Mouse (Mus musculus) CH12.LX (cell line): ENCODE measurements around the gene Muc4. TPM values are rescaled to one million over a fixed set of nuclear protein-coding genes. Genes with fewer than 3 reads are reported as not detected.
A peak's percentile ranks its signal among the peaks of the same experiment; 100 is the strongest.

Experiments used
- DNase-seq: peaks from one replicate; pipeline ENCODE4 v3.0.0-alpha.2; 2013; ENCODE audit errors: extremely low read depth
- H3K27ac ChIP-seq: 2 replicates; pipeline ENCODE4 v1.5.1; 2012; ENCODE audit warnings: low read depth, mild to moderate bottlenecking, control low read depth, moderate library complexity; ENCODE audit not compliant: insufficient read depth
- H3K27me3 ChIP-seq: replicated peaks from 2 replicates; pipeline ENCODE3; 2012; ENCODE audit warnings: inconsistent platforms
- H3K36me3 ChIP-seq, 2 experiments: replicated peaks in 1 of 2; 2 replicates each; pipeline versions ENCODE3 to v1.6.1; 2012; ENCODE audit warnings: inconsistent platforms in 1 of 2, low read length in 1 of 2, mild to moderate bottlenecking in 1 of 2, mixed read lengths in 1 of 2, moderate library complexity in 1 of 2; ENCODE audit not compliant: control insufficient read depth in 1 of 2, insufficient read depth in 1 of 2
- H3K4me1 ChIP-seq, 2 experiments: 2 replicates each; pipeline ENCODE4 v1.6.1; 2012; ENCODE audit warnings: inconsistent platforms in 1 of 2, moderate library complexity in 1 of 2; ENCODE audit not compliant: insufficient read depth in 2 of 2, control insufficient read depth in 1 of 2
- H3K4me2 ChIP-seq: 2 replicates; pipeline ENCODE4 v1.6.1; 2012; ENCODE audit warnings: low read depth, mild to moderate bottlenecking, control low read depth; ENCODE audit not compliant: poor library complexity, insufficient read depth, severe bottlenecking
- H3K4me3 ChIP-seq, 3 experiments: fragments of 150-350 bp in 1 of 3; sonication (generic) in 1 of 3; replicated peaks in 1 of 3; 2 replicates each; pipeline versions ENCODE3 to v1.5.1; 2011 to 2012; ENCODE audit warnings: low read depth in 2 of 3, low read length in 2 of 3, mild to moderate bottlenecking in 2 of 3, moderate library complexity in 2 of 3, control low read depth in 1 of 3, improper control_type of control experiment in 1 of 3, inconsistent platforms in 1 of 3, mixed read lengths in 1 of 3; ENCODE audit not compliant: poor library complexity in 1 of 3
- H3K79me2 ChIP-seq: replicated peaks from 2 replicates; pipeline ENCODE4 v1.6.1; 2012; ENCODE audit warnings: mild to moderate bottlenecking, moderate library complexity; ENCODE audit not compliant: control insufficient read depth, poor library complexity, insufficient read depth, severe bottlenecking; ENCODE audit errors: extremely low read depth
- H3K9ac ChIP-seq: 2 replicates; pipeline ENCODE4 v1.6.1; 2012; ENCODE audit warnings: low read depth, mild to moderate bottlenecking, control low read depth, moderate library complexity; ENCODE audit not compliant: insufficient read depth
- H3K9me3 ChIP-seq: replicated peaks from 2 replicates; pipeline ENCODE3; 2012; ENCODE audit warnings: low read length, inconsistent platforms, mixed read lengths
- CHD1 ChIP-seq: IDR thresholded peaks from 2 replicates; pipeline ENCODE4 v1.6.1; 2012; ENCODE audit warnings: low read depth, low read length, improper control_type of control experiment, inconsistent platforms
- CTCF ChIP-seq, 2 experiments: IDR thresholded peaks in 1 of 2; conservative IDR thresholded peaks in 1 of 2; 2 replicates each; pipeline ENCODE4 v1.5.1; 2011 to 2012; ENCODE audit warnings: low read depth in 2 of 2, low read length in 2 of 2, improper control_type of control experiment in 1 of 2, inconsistent platforms in 1 of 2, mild to moderate bottlenecking in 1 of 2, moderate library complexity in 1 of 2
- E2F4 ChIP-seq: IDR thresholded peaks from 2 replicates; pipeline ENCODE4 v1.6.1; 2011; ENCODE audit warnings: low read depth, low read length, improper control_type of control experiment; ENCODE audit not compliant: insufficient replicate concordance
- ELF1 ChIP-seq: IDR thresholded peaks from 2 replicates; pipeline ENCODE4 v1.6.1; 2014; ENCODE audit warnings: low read depth, mild to moderate bottlenecking, inconsistent platforms, low read length, improper control_type of control experiment
- EP300 ChIP-seq: IDR thresholded peaks from 2 replicates; pipeline ENCODE4 v1.6.1; 2011; ENCODE audit warnings: low read length, improper control_type of control experiment
- GABPA ChIP-seq: IDR thresholded peaks from 2 replicates; pipeline ENCODE4 v1.6.1; 2012; ENCODE audit warnings: low read depth, low read length, improper control_type of control experiment, inconsistent platforms; ENCODE audit not compliant: insufficient replicate concordance
- JUND ChIP-seq: conservative IDR thresholded peaks from 2 replicates; pipeline ENCODE4 v1.6.1; 2011; ENCODE audit warnings: low read depth, low read length, improper control_type of control experiment
- MAX ChIP-seq: IDR thresholded peaks from 2 replicates; pipeline ENCODE4 v1.6.1; 2011; ENCODE audit warnings: low read length, improper control_type of control experiment
- MAZ ChIP-seq: IDR thresholded peaks from 2 replicates; pipeline ENCODE4 v1.6.1; 2012; ENCODE audit warnings: low read depth, mild to moderate bottlenecking, inconsistent platforms, low read length, improper control_type of control experiment, moderate library complexity
- MXI1 ChIP-seq: IDR thresholded peaks from 2 replicates; pipeline ENCODE4 v1.6.1; 2011; ENCODE audit warnings: mild to moderate bottlenecking, low read depth, low read length, improper control_type of control experiment
- NELFE ChIP-seq: IDR thresholded peaks from 2 replicates; pipeline ENCODE4 v1.6.1; 2011; ENCODE audit warnings: low read depth, low read length, improper control_type of control experiment
- PAX5 ChIP-seq: IDR thresholded peaks from 2 replicates; pipeline ENCODE4 v1.6.1; 2012; ENCODE audit warnings: low read length, inconsistent platforms, mixed read lengths
- RAD21 ChIP-seq: IDR thresholded peaks from 2 replicates; pipeline ENCODE4 v1.6.1; 2011; ENCODE audit warnings: low read depth, mild to moderate bottlenecking, low read length, improper control_type of control experiment, moderate library complexity
- SMC3 ChIP-seq: IDR thresholded peaks from 2 replicates; pipeline ENCODE4 v1.6.1; 2011; ENCODE audit warnings: low read depth, low read length, improper control_type of control experiment
- TBP ChIP-seq: conservative IDR thresholded peaks from 2 replicates; pipeline ENCODE4 v1.6.1; 2011; ENCODE audit warnings: low read depth, low read length, improper control_type of control experiment
- TCF12 ChIP-seq: IDR thresholded peaks from 2 replicates; pipeline ENCODE4 v1.6.1; 2014; ENCODE audit warnings: low read depth, mild to moderate bottlenecking, inconsistent platforms, low read length, improper control_type of control experiment
- UBTF ChIP-seq: IDR thresholded peaks from 2 replicates; pipeline ENCODE4 v1.6.1; 2012; ENCODE audit warnings: low read depth, mild to moderate bottlenecking, inconsistent platforms, low read length, improper control_type of control experiment, moderate library complexity
- ZNF384 ChIP-seq: IDR thresholded peaks from 2 replicates; pipeline ENCODE4 v1.6.1; 2012; ENCODE audit warnings: low read depth, low read length, improper control_type of control experiment, inconsistent platforms
- dilution Hi-C: fragments of 300-500 bp; cut with MboI; formaldehyde crosslinking; loops from 2 replicates; pipeline ENCODE4 v1.14.3; 2020; ENCODE audit warnings: low sequenced_read_pairs; ENCODE audit not compliant: extremely low pct_unique_long_range_greater_than_20kb, extremely low pct_ligation_motif_present
- in situ Hi-C: fragments of 300-500 bp; cut with MboI; formaldehyde crosslinking; loops from 3 replicates; pipeline ENCODE4 v1.14.3; 2019; ENCODE audit warnings: low sequenced_read_pairs, low pct_ligation_motif_present, low pct_unique_long_range_greater_than_20kb, mixed read lengths
- polyA plus RNA-seq: library from polyadenylated mRNA; unstranded; fragments of >175 nt; gene quantifications from 2 replicates; pipeline ENCODE4 v1.2.1, GENCODE M21; 2012; ENCODE audit warnings: low read depth; ENCODE audit not compliant: insufficient read length
- total RNA-seq, 2 experiments: library from RNA; depleted of rRNA; stranded (reverse); fragments of 300-350 nt in 1 of 2; fragments of >200 nt in 1 of 2; gene quantifications; 2 replicates each; pipeline ENCODE4 v1.2.3; 2012 to 2014

Muc4 gene
- total and polyA plus RNA-seq, 3 experiments, result 0.09 to 0.51 (median 0.34) TPM

- H3K4me1 ChIP-seq, result peaks cover 8 to 19% of the 10 kb centered on the region in 2 experiments
- no peaks in the 10 kb centered on the region for H3K36me3 ChIP-seq
- no peaks in the 10 kb centered on the region for H3K27me3 ChIP-seq
- dilution Hi-C loops, result no loop called here
- no peak overlapping the region for H3K9ac ChIP-seq
- no peaks in the 10 kb centered on the region for H3K79me2 ChIP-seq
- peaks cover 2% of the 10 kb centered on the region for H3K9me3 ChIP-seq
- peak; percentile 32; the same call in 1 of the 2 replicates for TF ChIP-seq ZNF384
- no peak for TF ChIP-seq MAZ
- TF ChIP-seq JUND, result no peak
- TF ChIP-seq, all 38 proteins: peak for 1
- in situ Hi-C loops, result no loop called here
- no peak overlapping the region; the same call in 1 of the 2 replicates for H3K4me2 ChIP-seq
- no peak overlapping the region for H3K27ac ChIP-seq
- no peak overlapping the region for H3K4me3 ChIP-seq
- no peak for DNase-seq
Observed at GRCm38 (mm10) chr16:32703312-32703912, 32.3 kb upstream of the Muc4 start.

- in situ Hi-C loops, result loop anchor here (5.0 kb wide), 1 partner anchor 87 kb away; no protein-coding TSS in a partner anchor
Observed at GRCm38 (mm10) chr16:32705606-32706005, 30.1 kb upstream of the Muc4 start.

GRCm38 (mm10) chr16:32707111-32707823 lies 28.4 kb upstream of the Muc4 start:
- dilution Hi-C loops, result no loop called here
- Histone ChIP-seq H3K27ac (no peak overlapping the region), H3K4me2 (no peak overlapping the region), H3K9ac (no peak overlapping the region), H3K9me3 (peaks cover 2% of the 10 kb centered on the region), H3K4me1 (peaks cover 6 to 18% of the 10 kb centered on the region in 2 experiments)
- DNase-seq, result no peak
- no peak for TF ChIP-seq NELFE
- TF ChIP-seq GABPA, result no peak
- no peak for TF ChIP-seq MAZ
- TF ChIP-seq ZNF384, result no peak
- no peak for TF ChIP-seq PAX5
- no peak for TF ChIP-seq UBTF
- TF ChIP-seq RAD21, result no peak
- no peak for TF ChIP-seq TCF12
- TF ChIP-seq TBP, result no peak
- no peak for TF ChIP-seq MXI1
- no peak for TF ChIP-seq CTCF (conservative IDR thresholded peaks at IDR 0.05 in 1 of 2, IDR thresholded peaks at IDR 0.05 in 1 of 2; ENCODE audit: low read depth in 2 of 2, low read length in 2 of 2)
- TF ChIP-seq ELF1, result no peak
- no peak for TF ChIP-seq E2F4
- no peak for TF ChIP-seq EP300
- no peak for TF ChIP-seq CHD1
- TF ChIP-seq, all 38 proteins: peak for 0
- in situ Hi-C loops, result loop anchor here (5.0 kb wide), 1 partner anchor 85 kb away; no protein-coding TSS in a partner anchor
- Histone ChIP-seq H3K4me3 (no peak overlapping the region), H3K27me3 (no peaks in the 10 kb centered on the region), H3K79me2 (no peaks in the 10 kb centered on the region), H3K36me3 (no peaks in the 10 kb centered on the region)

More at GRCm38 (mm10) chr16:32705606-32706005, 30.1 kb upstream of the Muc4 start:
- peaks cover 2% of the 10 kb centered on the region for H3K9me3 ChIP-seq
- H3K27ac ChIP-seq, result no peak overlapping the region
- peaks cover 6 to 18% of the 10 kb centered on the region in 2 experiments for H3K4me1 ChIP-seq
- TF ChIP-seq MAX (no peak), SMC3 (no peak), CTCF (conservative IDR thresholded peaks at IDR 0.05 in 1 of 2, IDR thresholded peaks at IDR 0.05 in 1 of 2; ENCODE audit: low read depth in 2 of 2, low read length in 2 of 2) (peak in 1 of 2 experiments; percentile 44; a peak in 2 of 4 replicates)
- no peak overlapping the region for H3K4me3 ChIP-seq
- no peaks in the 10 kb centered on the region for H3K27me3 ChIP-seq
- dilution Hi-C loops, result no loop called here
- DNase-seq, result no peak
- H3K79me2 ChIP-seq, result no peaks in the 10 kb centered on the region
- H3K9ac ChIP-seq, result no peak overlapping the region
- no peak overlapping the region for H3K4me2 ChIP-seq
- no peaks in the 10 kb centered on the region for H3K36me3 ChIP-seq
